Mouse (Mus musculus) lung, postnatal 4 days (tissue): ENCODE measurements around the gene Ccdc162.

Experiments used
- DNase-seq, 2 experiments: peaks; one replicate each; pipeline ENCODE4 v3.0.0; 2021

Gene Ccdc162

DNA sequence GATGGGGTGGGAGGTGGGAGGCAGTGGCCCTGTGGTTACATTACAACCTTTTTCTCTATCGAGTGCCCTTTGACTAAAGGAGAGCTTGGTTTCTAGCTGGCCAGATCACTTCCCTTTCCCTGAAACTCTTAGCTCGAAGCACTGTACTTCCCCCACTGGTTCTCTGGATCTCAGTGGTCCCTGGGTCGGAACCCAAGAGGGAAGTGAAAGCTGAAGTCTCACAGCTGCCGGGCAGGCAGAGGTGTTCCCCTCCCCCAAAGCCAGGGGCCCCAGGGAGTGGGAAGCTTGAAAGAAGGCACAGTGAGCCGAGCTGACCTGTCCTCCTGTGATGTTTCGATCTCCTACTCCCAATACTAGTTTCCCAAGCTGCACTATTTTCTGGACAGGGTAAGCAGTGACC lies 143.2 kb downstream of the Ccdc162 start:
- peak; percentile 58 to 62 for DNase-seq

DNA sequence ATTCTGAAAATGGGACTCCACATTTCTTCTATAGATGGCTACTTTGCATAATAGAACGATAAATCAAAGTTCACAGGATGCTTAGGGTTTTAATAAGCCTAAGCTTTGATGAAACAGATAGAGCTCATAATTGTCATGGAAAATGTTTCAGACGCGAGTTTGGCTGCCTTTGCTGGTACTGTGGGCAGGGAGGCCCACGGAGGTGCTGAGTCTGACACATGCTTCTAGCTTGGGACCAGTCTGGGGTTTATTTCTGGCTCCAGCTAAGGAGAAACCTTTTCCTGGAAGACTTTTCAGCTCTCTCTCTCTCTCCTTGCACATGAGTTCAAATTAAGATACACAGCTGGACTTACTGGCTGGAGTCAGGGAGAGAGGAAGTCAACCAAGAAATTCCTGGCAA lies 144.2 kb downstream of the Ccdc162 start:
- DNase-seq, result no peak

DNA sequence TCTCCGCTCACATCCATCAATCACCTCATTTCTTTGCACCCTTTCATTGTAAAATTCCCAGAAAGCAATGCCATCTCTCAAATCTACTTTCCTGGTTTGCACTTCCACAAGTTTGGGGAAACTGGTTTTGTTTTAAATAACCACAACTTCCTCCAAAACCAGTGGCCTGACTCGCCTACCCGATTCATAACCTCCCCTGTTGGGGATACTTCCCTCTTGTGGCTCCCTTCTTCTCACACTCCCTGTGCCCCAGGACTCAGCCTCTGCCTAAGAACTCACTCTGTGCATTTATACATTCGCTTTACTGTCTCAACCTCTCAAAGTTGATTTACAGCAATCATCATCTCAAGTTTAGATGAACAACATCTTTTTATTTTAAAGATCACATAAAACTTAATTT lies 145.4 kb downstream of the Ccdc162 start:
- DNase-seq, result no peak

DNA sequence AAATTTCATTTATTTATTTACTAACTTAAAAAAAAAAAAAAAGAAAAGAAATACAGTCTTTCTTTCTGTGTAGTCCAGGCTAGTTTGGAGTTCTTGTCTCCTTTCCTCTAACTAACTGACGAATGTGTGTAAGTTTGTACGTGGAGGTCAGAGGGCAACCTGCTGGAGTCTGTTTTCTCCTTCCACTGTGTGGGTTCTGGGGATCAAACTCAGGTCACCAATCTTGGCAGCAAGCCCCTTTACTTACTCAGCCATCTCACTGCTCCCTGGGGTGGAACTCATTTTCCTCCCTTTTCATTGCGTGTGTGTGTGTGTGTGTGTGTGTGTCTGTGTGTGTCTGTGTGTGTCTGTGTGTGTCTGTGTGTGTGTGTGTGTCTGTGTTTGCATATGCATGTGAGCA lies 148.1 kb downstream of the Ccdc162 start:
- DNase-seq, result no peak

DNA sequence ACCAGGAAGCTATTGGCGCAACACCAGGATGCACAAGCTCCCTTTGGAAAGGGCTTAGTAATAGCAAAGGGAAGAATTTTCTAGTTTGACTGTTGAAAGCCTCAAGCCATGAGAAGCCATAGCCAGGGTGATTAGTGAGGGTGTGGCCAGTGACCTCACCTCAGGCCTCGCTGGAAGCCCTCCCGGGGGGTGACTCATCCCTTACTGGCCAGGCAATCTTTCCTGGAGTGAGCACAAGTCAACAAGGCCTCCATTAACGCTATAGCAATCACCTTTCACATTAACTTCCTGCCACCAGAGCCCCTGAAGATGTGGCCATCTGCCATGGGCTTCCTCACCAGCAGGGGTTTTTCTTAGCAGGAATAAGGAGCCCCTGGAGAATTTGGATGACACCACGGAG lies 151.3 kb downstream of the Ccdc162 start:
- peak in 1 of 2 experiments; percentile 32 for DNase-seq

DNA sequence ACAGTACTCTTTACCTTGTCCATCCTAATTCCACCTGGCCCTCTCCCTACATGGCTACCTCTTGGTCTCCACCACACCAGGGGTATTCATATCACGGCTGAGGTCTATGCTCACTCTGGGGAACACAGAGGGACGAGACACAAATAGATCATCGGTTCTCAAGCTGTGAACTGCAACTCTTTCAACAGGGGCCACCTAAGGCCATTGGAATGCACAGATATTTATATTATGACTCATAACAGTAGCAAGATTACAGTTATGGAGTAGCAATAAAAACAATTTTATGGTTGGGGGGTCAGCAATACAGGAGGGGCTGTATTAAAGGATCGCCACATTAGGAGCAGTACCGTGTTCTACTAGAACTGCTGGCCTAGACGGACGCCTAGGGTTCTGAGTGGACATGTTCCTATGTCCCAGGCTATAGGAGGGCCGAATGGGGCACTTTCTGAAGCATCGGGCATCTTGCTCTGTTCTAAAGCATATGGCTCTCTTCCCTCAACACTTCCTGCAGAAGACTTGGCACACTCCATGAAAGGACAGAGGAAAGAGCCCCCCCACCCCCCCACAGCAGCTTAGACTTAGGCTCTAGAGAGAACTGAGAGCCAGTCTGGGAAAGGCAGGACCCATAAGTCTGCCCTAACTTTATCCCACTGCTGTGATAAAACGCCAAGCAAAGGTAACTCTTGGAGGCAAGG lies 154.6 kb downstream of the Ccdc162 start:
- no peak for DNase-seq

DNA sequence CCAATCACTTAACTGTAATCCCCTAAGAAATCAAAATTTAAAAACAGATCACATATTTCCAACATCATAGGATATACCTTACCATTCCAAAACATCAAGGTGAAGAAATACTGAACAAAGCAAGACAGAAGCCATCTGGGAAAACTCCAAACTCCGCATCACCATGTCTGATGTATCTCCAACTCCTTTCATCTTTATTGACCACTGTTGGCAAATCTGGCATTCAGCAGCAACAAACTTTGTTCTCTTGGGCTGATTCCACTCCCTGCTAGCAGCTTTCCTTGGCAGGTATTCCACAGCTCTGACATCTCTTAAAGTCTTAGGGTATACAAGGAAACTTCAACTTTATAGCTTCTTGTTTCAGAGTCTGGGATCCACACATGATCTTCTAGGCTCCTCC lies 158.0 kb downstream of the Ccdc162 start:
- DNase-seq, result no peak

DNA sequence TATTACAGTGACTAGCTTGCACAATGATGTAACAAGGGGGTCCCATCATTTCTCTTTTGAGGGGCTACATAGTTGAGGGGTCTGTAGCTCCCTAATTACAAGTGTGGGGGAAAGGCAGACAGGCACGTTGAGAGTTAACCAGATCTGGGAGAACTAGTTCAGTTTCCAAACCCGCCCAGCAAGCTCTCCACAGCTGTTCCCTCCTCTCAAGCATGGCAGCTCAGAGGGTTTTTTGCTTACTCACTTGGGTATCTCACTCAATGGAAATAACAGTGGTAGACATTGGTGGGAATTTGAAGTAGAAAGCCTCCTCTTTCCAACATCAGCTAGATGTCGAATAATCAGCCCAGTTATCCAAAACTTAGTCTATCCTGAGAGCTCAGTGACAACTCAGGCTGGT lies 161.4 kb downstream of the Ccdc162 start:
- DNase-seq, result no peak

DNA sequence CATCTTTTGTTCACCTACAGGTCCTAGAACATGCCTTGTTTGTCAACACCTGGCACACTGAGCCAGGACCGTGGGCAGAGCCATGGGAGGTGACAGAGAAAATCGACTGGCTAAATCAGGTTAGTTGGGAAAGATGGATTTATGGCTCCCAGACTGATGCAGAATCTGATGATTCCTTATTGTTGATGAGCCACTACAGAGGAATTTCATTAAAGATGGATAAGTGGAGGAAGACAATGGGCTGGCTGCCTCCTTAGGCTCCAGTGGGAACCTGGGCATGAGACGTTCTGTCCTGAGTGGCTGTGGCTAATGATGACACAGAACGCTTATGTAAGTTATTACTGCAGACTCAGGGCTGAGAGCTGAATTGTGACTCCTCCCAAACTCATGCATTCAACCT lies 162.7 kb downstream of the Ccdc162 start:
- no peak for DNase-seq

DNA sequence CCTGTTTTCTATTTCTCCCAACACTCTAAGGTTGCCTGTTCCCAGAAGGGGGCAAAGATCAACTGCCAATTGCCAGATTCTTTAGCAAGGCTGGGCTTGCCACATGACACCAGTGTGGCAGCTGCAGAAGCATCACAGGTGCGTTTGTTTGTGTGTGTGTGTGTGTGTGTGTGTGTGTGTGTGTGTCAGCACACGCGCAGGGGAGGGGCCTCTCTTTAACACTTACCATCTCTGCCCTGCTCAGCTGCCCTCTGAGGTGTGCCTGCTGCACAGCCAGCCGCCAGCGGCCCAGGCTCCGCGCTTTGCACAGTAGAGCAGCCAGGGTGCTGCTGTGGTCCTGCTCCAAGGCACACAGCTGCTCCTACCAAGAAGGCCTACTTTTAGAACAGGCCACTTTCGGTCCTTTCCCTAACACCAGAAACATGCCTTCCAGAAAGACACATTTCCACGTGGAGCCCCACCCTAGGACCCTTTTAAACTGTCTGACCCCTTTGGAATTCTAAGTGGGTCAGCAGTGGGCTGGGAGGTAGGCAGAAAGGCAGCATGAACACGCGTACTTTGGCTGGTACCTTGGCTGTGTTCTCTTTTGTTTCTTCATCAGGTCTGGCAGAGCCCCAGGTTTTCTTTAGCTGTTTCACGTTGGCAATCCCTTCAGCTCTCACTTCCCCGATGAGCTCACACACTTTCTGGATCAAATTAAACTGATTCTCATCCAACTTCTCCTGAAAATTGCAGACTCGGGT lies 163.4 kb downstream of the Ccdc162 start:
- peak; percentile 34 to 37 for DNase-seq

DNA sequence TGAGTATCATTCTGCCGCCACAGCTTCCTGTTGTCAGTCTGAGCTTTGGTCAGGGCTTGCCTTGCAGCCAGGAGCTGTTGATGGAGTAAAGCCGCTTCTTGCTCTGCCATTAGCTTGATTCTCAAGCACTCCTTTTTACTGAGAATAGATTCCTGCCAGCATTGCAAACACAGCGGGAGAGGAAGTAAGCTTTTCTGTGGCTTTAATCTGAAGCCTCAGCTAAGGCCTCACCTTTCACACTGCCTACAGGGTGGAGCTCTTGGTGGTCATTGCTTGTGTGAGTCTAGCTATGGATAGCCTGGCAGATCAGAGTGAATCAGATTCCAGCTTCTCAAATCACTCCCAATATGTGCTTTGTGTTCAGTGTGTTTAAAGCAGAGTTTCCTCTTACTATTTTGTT lies 164.1 kb downstream of the Ccdc162 start:
- no peak for DNase-seq

DNA sequence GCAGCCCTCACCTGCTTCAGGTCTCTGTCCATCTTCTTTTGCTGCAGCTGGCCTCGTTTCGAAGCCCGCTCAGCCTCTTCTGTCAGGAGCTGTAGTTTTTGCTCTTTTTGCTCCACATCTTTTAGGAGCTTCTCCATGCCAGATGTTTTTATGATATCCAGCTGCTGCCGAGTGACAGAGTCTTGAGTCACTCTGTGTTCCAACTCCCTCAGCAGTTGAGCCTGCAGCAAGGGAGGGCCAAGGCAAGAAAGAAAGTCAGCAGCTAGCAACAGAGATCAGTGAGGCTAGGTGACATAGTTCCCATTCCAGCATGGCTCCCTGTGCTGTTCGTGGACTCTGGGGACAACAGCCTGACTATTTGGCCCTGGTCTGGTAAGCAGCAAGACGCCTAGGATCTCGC lies 165.7 kb downstream of the Ccdc162 start:
- no peak for DNase-seq

DNA sequence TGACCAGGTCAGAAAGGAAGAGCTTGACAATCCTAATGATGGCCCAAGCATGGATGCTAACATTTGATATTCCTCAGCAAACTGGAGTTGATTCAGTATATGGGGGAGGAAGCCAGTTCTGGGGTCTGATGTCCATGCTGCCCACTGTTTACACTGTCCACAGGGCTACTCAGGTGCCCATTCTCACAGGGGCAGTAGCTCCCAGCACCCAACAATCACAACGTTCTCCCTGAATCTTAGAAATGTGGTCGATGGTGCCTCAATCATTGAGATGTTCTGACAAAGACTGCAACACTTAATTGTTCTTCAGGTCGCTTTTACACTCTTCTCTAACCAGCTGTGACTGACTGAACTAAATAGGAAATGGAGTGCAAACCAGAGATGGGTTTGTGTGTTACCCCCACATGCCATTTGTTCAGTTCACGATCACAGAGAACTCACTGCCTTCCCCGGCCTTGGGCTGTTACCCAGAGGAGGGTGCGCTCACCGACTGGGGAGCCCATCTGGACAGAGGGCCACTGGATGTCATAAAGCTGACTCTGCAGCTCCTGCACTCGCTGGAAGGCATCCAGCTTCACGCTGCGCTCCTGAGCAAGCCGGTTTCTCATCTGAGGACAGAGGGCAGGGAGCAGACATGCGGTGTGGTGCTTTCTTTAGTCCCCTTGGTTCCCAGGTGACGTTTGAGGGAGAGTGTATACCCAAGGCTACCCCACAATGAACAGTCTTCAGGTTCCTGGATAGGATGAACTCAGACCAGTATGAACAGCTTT lies 169.9 kb downstream of the Ccdc162 start:
- DNase-seq, result no peak

DNA sequence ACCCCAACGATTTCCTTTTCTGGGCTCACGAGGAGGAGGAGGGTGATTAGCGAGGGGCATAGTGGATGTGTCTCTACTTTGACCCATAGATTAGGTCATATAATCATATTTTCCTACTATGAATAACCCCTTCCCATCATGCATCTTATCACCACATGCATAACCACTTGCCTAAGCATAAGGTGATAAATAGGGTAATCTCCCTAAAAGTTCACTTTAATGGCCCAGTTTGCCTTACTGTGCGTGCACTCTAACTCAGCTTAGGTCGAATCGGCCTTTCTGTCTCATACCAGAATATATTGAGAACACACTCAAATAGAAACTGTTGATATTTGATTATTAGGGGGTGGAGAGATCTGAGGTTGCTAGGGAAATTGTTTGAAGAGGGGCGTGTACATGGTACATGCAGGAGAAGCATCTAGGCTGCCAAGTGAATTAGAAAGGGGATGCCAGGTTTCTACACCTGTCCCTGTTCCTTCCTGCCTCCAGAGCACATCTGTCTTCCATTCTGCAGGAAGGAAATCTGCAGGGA lies 171.1 kb downstream of the Ccdc162 start:
- DNase-seq, result no peak

DNA sequence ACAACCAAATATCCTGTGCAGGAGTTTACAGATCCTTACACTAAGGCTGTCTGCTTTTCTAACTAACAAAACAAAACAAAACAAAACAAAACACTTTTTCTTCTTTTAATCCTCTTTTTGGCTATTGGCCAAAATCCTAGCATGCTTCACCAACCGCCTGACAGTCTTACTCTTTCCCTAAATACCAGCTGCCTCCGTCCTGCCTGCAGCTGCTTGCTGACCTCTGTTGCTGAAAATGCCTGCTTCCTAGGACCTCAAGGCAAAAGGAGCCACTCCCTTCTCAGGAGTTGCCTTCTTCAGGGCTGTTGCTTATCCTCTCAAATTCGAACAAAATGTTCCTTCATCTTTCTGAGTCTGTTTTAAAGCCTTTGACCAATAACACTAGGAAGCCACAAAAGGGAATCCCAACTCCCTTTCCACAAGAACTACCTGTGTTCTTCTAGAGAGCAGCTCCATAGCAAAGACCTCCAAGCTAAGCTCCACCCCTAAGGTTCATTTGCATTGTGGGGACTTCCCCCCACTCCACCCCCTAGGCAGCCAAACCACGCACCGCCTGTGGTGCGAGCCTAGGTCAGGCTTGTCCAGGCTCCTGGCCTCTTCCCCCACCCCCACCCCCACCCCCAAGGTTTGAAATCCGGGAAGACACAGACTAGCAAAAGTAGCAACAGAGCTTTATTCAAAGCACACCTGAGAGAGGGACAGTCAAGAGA lies 171.8 kb downstream of the Ccdc162 start:
- peak in 1 of 2 experiments; percentile 31 for DNase-seq

DNA sequence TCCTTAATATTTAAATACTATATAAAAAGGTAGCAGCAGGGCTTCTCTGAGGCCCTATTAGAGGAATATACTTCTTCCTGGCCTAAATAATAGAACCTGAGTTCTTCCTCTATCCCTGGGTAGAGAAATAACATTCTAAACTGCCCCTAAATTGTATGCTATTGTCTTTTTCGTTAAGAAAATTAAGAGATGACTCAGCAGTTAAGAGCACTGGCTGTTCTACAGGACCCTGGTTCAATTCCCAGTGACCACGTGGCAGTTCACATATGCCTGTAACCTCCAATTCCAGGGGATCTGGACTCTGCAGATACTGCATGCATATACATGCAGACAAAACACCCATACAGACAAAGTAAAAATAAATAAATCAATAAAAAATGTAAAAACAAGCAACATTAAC lies 172.6 kb downstream of the Ccdc162 start:
- no peak for DNase-seq

DNA sequence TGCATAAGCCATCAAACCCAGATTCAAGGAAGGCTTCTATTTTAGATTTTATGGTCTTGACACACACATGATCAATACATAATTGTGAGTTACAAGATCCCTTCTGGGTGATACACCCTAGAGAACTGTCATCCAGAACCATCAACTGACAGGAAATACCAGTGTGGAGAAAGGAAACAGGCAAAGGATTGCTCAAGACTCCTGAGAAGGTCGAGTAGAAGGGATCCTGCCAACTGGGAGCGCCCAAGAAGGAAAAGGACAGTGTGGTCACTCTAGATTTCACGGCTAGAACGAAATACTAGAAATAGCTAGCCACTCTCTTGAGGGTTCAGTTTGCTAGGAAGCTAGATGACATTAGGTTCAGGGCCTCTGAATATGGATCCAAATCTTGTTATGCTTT lies 173.0 kb downstream of the Ccdc162 start:
- DNase-seq, result no peak

DNA sequence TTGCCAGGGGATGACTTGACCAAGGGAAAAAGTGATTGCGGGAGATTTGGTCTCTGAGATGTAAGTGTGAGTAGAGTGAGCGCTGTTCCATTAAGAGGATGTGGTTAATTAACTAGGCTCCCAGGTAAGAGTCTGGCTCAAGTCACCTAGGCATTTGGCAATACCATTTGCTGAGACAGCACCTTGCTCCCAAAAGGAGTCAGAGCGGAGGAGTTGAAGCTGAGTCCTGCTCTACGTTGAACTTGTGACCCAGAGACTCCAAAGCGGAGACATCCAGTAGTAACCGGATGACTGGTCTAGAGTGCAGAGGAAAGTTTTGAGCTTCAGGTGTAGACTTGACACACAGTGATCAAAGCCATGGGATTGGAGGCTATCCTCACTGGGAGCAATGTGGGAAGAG lies 174.4 kb downstream of the Ccdc162 start:
- no peak for DNase-seq

DNA sequence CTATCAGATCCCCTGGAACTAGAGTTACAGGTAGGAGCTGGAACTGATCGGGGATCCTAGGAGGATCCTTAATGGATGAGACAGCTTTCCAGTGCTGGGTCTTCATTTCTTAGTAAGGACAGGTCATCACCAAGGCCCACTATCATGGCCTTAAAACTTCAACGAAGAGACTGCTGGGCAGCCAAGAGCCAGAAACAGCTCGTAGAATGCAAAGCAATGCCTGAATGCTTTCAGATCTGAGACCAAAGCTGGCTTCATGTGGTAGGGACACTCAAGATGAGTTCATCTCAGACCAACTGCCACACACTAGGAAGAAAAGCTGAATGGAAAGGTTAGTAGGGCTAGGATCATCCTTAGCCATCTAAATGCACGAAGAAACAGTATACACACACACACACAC lies 177.4 kb downstream of the Ccdc162 start:
- DNase-seq, result no peak

DNA sequence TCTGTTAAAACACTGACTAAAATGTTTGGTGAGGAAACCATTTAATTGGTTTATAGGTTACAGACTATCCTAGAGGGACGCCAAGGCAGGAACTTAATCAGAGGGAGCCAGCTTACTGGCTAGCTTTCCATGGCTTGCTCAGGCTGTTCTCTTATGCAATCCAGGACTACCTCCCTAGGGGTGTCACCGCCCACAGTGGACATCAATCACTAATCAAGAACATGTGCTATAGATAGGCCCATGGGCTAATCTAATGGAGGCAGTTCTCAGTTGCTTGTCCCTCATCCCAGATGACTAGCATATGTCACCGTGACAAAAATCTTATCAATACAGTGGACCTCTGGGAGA lies 178.5 kb downstream of the Ccdc162 start:
- DNase-seq, result no peak

DNA sequence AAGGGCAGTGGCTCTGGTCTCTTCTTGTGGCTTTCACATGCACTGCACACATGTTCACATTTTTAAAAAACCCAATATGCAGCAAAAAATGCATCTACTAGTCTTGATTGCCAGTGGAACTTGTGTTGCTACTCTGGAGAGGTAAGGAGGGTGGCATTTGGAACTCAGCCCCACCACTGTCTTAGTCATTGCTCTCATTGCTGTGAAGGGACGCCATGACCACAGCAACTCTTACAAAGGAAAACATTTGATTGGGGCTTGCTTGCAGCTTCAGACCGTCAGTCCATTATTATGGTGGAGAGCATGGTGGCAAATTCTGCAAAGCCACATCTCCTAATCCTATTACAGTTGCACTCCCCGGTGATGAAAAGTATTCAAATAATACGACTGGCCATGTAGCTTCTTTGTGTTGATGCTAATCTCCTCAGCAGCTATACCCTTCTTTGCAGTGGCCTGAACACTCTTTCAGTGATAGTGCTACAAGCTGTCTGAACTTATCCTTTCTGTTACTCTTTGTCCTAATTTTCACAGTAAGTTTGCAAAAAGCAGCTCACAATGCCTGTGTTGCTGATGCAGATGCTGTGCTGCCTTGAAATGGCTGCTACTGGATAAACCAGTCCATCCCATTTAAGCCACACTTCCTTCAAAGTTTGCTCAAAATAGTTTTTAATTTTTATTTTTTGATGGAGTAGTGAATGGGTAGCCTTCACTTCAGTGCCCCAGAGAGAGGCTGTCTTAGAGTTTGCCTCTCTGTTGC lies 179.0 kb downstream of the Ccdc162 start:
- DNase-seq, result no peak

DNA sequence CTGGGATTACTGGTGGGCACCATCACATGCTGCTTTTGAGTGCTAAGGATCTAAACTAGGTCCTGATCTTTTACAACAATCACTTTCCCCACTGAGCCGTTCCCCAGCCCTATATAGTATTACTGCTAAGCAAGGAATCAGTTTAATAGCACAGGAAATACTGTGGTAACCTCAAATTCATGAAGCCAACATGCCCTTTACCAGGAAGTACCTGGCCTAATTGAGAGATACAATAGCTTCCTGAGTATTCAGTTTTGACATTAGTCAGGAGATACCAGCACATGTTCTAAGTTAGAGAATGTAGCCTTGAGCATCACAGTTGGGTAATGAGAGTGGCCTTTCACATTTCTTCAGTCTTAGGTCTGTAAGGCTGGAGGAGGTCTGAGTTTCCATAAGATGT lies 179.7 kb downstream of the Ccdc162 start:
- no peak for DNase-seq
